Mouse (Mus musculus) myocyte (in vitro differentiated cells): Measurements from ENCODE around the gene Gm4981.

Experiments used
- CEBPB ChIP-seq: IDR thresholded peaks from 2 replicates; pipeline ENCODE4 v1.6.1; 2011; ENCODE audit warnings: mild to moderate bottlenecking, moderate library complexity; ENCODE audit not compliant: poor library complexity, insufficient read depth, severe bottlenecking
- E2F4 ChIP-seq: IDR thresholded peaks from one replicate; pipeline ENCODE4 v1.6.1; 2011; ENCODE audit warnings: mild to moderate bottlenecking, control low read depth, moderate library complexity; ENCODE audit not compliant: insufficient read depth
- MAX ChIP-seq: IDR thresholded peaks from one replicate; pipeline ENCODE4 v1.6.1; 2011; ENCODE audit warnings: low read depth, mild to moderate bottlenecking, control low read depth
- MYOD1 ChIP-seq, 3 experiments: IDR thresholded peaks; one replicate each; pipeline ENCODE4 v1.6.1; 2011; ENCODE audit warnings: control low read depth in 2 of 3, low read depth in 2 of 3, mild to moderate bottlenecking in 2 of 3, moderate library complexity in 1 of 3; ENCODE audit not compliant: insufficient read length in 2 of 3, control insufficient read depth in 1 of 3
- MYOG ChIP-seq, 3 experiments: IDR thresholded peaks; one replicate each; pipeline ENCODE4 v1.6.1; 2011; ENCODE audit warnings: control low read depth in 2 of 3, low read depth in 2 of 3, mild to moderate bottlenecking in 2 of 3; ENCODE audit not compliant: insufficient read length in 2 of 3, control insufficient read depth in 1 of 3, insufficient read depth in 1 of 3
- POLR2A ChIP-seq: IDR thresholded peaks from one replicate; pipeline ENCODE4 v1.6.1; 2011; ENCODE audit warnings: low read depth, mild to moderate bottlenecking, control low read depth, moderate library complexity; ENCODE audit not compliant: insufficient read length
- POLR2AphosphoS2 ChIP-seq: IDR thresholded peaks from one replicate; pipeline ENCODE4 v1.6.1; 2011; ENCODE audit warnings: low read depth, control low read depth; ENCODE audit not compliant: insufficient read length
- REST ChIP-seq: IDR thresholded peaks from one replicate; pipeline ENCODE4 v1.6.1; 2011; ENCODE audit warnings: mild to moderate bottlenecking, control low read depth, moderate library complexity; ENCODE audit not compliant: insufficient read depth, insufficient read length
- SRF ChIP-seq: IDR thresholded peaks from one replicate; pipeline ENCODE4 v1.6.1; 2011; ENCODE audit warnings: low read depth; ENCODE audit not compliant: control insufficient read depth, insufficient read length
- TCF12 ChIP-seq: IDR thresholded peaks from one replicate; pipeline ENCODE4 v1.6.1; 2011; ENCODE audit warnings: mild to moderate bottlenecking, control low read depth; ENCODE audit not compliant: poor library complexity, insufficient read depth, severe bottlenecking
- TCF3 ChIP-seq: IDR thresholded peaks from one replicate; pipeline ENCODE4 v1.6.1; 2011; ENCODE audit warnings: low read depth, control low read depth; ENCODE audit not compliant: insufficient read length
- USF1 ChIP-seq: IDR thresholded peaks from one replicate; pipeline ENCODE4 v1.6.1; 2011; ENCODE audit warnings: low read depth, mild to moderate bottlenecking, control low read depth, moderate library complexity

DNA sequence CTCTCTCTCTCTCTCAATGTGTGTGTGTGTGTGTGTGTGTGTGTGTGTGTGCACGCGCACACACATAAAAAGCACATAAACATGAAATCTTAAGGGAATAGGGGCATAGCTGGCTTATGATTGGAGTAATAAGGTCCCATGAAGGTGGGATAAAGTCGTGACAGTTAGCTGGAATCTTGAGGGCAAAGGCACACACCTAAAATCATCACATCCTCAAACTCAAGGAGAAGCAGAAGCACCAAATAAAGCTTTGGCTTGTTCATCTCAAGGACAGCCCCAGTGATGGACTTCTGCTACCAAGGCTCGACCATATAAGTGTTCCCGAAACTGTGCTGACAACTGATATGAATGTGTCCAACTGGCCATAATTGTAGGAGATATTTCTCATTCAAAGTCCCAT, 21.6 kb downstream of the Gm4981 start:
- TF ChIP-seq TCF3 (no peak), POLR2A (no peak), MAX (no peak), POLR2AphosphoS2 (no peak), REST (no peak), MYOG (IDR thresholded peaks at IDR 0.05; ENCODE audit: control insufficient read depth in 1 of 3, insufficient read depth in 1 of 3, insufficient read length in 2 of 3, low read depth in 2 of 3) (no peak), TCF12 (no peak), E2F4 (no peak), CEBPB (no peak), USF1 (no peak), SRF (no peak), MYOD1 (IDR thresholded peaks at IDR 0.05; ENCODE audit: control insufficient read depth in 1 of 3, insufficient read length in 2 of 3, low read depth in 2 of 3) (no peak)
